Mouse (Mus musculus) spleen, adult 2 months (tissue): ENCODE results near the gene Zfp870. TPM values are rescaled to one million over a fixed set of nuclear protein-coding genes. Genes with fewer than 3 reads are reported as not detected.
"Not testable (repeated sequence)": the region's sequence is repeated elsewhere in the genome, so short reads cannot be mapped to it uniquely, and the experiment has no call there.

ENCODE experiments used
- DNase-seq, 2 experiments: peaks; one replicate each; pipeline versions ENCODE4 v3.0.0 to v3.0.0-alpha.2; 2012 to 2021; ENCODE audit warnings: low spot score in 2 of 2, low read depth in 1 of 2
- H3K27ac ChIP-seq: fragments of 200-500 bp; 2 replicates; pipeline ENCODE4 v1.5.1; 2012; ENCODE audit warnings: low read length, inconsistent platforms; ENCODE audit not compliant: insufficient read depth
- H3K27me3 ChIP-seq: fragments of 200-500 bp; 2 replicates; pipeline ENCODE4 v1.6.1; 2012; ENCODE audit warnings: mild to moderate bottlenecking, moderate library complexity, low read length, inconsistent platforms; ENCODE audit not compliant: control insufficient read depth, insufficient read depth
- H3K36me3 ChIP-seq: fragments of 200-500 bp; 2 replicates; pipeline ENCODE4 v1.6.1; 2012; ENCODE audit warnings: mild to moderate bottlenecking, low read length, inconsistent platforms; ENCODE audit not compliant: control insufficient read depth, insufficient read depth
- H3K4me1 ChIP-seq: fragments of 200-500 bp; 2 replicates; pipeline ENCODE4 v1.6.1; 2011; ENCODE audit warnings: inconsistent platforms; ENCODE audit not compliant: control insufficient read depth, insufficient read depth, insufficient read length
- H3K4me3 ChIP-seq: fragments of 200-500 bp; 2 replicates; pipeline ENCODE4 v1.5.1; 2011; ENCODE audit warnings: mild to moderate bottlenecking, inconsistent platforms; ENCODE audit not compliant: insufficient read depth, insufficient read length; ENCODE audit errors: extremely low read depth
- CTCF ChIP-seq: fragments of 200-500 bp; IDR thresholded peaks from 2 replicates; pipeline ENCODE4 v1.5.1; 2011; ENCODE audit warnings: mild to moderate bottlenecking, inconsistent platforms; ENCODE audit not compliant: insufficient read depth, insufficient read length, insufficient replicate concordance; ENCODE audit errors: extremely low read depth
- POLR2A ChIP-seq: fragments of 200-500 bp; IDR thresholded peaks from 2 replicates; pipeline ENCODE4 v1.6.1; 2011; ENCODE audit warnings: low read depth, low read length, inconsistent platforms
- WGBS: fragments of 180-500 bp; shearing (Covaris S2); methylation state at CpG from one replicate; pipeline ENCODE4 v1.1.7; 2018; 5-methylcytosine and 5-hydroxymethylcytosine counted together
- polyA plus RNA-seq: library from polyadenylated mRNA; depleted of rRNA; stranded (reverse); fragments of >200 nt; gene quantifications from 2 replicates; pipeline ENCODE4 v1.2.3, GENCODE M21; 2012

The Zfp870 gene
- polyA plus RNA-seq, 1 experiment, result 0.53 TPM

DNA sequence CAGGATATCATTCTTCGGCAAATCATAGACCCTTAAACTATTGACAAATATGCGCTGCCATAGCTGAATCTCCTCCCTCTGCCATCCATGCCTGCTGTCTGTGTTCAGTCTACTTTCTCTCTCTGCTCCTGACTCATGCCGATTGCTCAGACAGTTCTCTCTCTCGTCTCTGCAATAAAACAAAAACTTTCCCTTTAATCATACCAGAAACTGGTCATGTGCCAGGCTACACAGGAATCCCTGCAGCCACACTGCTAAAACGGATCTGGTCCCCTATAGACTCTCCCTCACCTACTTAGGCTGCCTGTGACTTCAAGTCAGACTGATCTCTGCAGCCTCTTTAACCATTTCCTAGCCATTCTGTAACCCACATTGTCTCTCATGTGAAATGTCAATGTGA, 18.7 kb downstream of the Zfp870 start:
- DNase-seq, result no peak
- Histone ChIP-seq H3K4me3 (no peak overlapping the region), H3K36me3 (no peaks in the 10 kb centered on the region), H3K4me1 (no peaks in the 10 kb centered on the region), H3K27ac (no peak overlapping the region), H3K27me3 (no peaks in the 10 kb centered on the region)
- no peak for TF ChIP-seq POLR2A
- no peak for TF ChIP-seq CTCF
- WGBS, result 67% methylated on average over 5 of the region's 5 CpGs

DNA sequence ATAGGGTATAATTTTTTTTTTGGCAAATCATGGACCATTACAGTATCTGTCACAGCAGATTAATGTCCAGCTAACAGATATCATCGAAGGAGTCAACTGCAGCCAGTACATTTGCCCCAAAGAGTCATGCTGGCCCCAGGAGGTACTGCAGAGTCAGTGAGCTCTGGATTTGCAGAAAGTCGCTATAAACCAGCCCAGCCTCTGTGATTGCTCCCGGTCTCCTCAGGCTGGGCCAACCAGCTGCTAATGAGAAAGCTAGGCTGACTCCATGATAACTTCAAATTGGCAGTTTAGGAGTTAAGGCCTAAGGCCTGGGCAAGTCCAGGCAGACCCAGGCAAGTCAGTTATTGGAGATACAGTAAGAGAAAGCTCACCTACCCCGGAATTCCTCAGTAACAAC, 19.4 kb downstream of the Zfp870 start:
- H3K4me3 ChIP-seq, result no peak overlapping the region
- no peaks in the 10 kb centered on the region for H3K27me3 ChIP-seq
- H3K4me1 ChIP-seq, result no peaks in the 10 kb centered on the region
- 88% methylated on average over 4 of the region's 4 CpGs for WGBS
- no peak for TF ChIP-seq POLR2A
- H3K27ac ChIP-seq, result no peak overlapping the region
- no peaks in the 10 kb centered on the region for H3K36me3 ChIP-seq
- DNase-seq, result no peak

- Histone ChIP-seq H3K4me3 (no peak overlapping the region), H3K36me3 (no peaks in the 10 kb centered on the region), H3K4me1 (no peaks in the 10 kb centered on the region), H3K27ac (no peak overlapping the region), H3K27me3 (no peaks in the 10 kb centered on the region)
- 91% methylated on average over 1 of the region's 1 CpGs for WGBS
- TF ChIP-seq CTCF (no peak), POLR2A (no peak)
- no peak for DNase-seq
These were observed 20.0 kb downstream of the Zfp870 start for GRCm38 (mm10) chr17:32871483-32871882.

GRCm38 (mm10) chr17:32867266-32867665, 24.2 kb downstream of the Zfp870 start:
- not testable (repeated sequence) for H3K27me3 ChIP-seq, H3K4me1 ChIP-seq, H3K27ac ChIP-seq, H3K36me3 ChIP-seq, H3K4me3 ChIP-seq, DNase-seq
- WGBS, result 49% methylated on average over 4 of the region's 7 CpGs

- not testable (repeated sequence) for H3K27me3 ChIP-seq, DNase-seq, H3K36me3 ChIP-seq, H3K4me1 ChIP-seq, H3K4me3 ChIP-seq, H3K27ac ChIP-seq
- WGBS, result 52% methylated on average over 4 of the region's 6 CpGs
These were observed 34.7 kb downstream of the Zfp870 start for GRCm38 (mm10) chr17:32856713-32857112.

- 75% methylated on average over 7 of the region's 7 CpGs for WGBS
- Histone ChIP-seq H3K27ac (no peak overlapping the region), H3K4me1 (no peaks in the 10 kb centered on the region), H3K36me3 (no peaks in the 10 kb centered on the region), H3K4me3 (no peak overlapping the region), H3K27me3 (no peaks in the 10 kb centered on the region)
- DNase-seq, result no peak
- no peak for TF ChIP-seq POLR2A
- TF ChIP-seq CTCF, result no peak
These were observed 39.9 kb downstream of the Zfp870 start for GRCm38 (mm10) chr17:32851581-32851980.

DNA sequence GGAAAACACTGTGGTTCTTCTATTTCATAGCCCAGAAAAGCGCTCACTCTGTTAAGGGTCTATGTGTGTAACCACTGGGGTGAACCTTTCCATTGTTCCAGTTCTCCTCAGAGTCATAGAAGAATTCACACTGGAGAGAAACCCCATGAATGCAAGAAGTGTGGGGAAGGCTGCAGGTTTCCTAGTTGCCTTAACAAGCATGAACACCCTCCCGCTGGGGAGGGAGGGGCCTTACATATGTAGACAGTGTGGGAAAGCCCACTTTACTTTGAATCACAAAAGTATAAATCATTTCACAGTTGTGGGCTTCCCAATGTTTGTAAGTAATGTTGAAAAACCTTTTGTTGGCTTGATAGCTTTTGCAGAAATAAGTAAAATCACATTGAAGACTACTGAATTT, 50.1 kb downstream of the Zfp870 start:
- TF ChIP-seq CTCF (no peak), POLR2A (no peak)
- Histone ChIP-seq H3K4me1 (no peaks in the 10 kb centered on the region), H3K27ac (no peak overlapping the region), H3K4me3 (no peak overlapping the region), H3K27me3 (no peaks in the 10 kb centered on the region), H3K36me3 (no peaks in the 10 kb centered on the region)
- WGBS, result 85% methylated on average over 2 of the region's 2 CpGs
- DNase-seq, result no peak

DNA sequence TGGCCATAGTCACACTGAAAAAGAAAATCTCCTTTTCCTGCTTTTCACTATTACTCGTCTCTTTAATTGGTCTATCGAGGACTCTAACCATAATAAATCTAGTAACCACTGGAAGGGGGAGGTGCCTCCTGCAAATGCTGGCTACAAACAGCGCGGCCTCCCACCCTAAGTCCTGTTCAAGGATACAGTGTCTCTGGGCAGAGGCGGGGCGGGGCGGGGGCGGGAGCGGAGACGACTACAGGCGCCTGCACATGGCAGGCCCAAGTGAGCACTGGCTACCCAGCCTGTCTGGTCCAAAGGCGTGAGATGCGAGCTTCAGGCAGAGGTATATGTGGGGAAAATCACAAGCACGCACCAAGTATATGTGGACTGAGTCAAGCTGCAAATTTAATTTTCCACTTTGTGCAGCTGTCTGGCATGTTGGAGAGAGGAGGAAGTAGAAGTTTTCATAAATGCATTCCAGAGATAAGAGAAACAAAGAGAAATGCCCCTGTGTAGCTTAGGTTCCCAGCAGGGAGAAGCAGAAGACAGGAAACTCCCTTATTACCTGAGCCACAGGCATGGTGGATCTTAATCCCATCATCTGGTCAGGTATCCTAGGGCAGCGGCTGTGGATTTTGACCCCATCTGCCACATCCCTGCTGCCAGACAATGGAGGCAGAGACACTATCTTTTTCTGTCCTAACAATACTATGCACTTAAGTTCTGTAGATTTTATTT, 52.2 kb downstream of the Zfp870 start:
- DNase-seq, result no peak
- Histone ChIP-seq H3K36me3 (no peaks in the 10 kb centered on the region), H3K4me3 (no peak overlapping the region), H3K4me1 (no peaks in the 10 kb centered on the region), H3K27me3 (no peaks in the 10 kb centered on the region), H3K27ac (no peak overlapping the region)
- no peak for TF ChIP-seq POLR2A
- TF ChIP-seq CTCF, result no peak
- WGBS, result 54% methylated on average over 15 of the region's 15 CpGs
